Mouse (Mus musculus) midbrain, embryonic 10.5 days (tissue): ENCODE results near the gene Trim15. TPM values are rescaled to one million over a fixed set of nuclear protein-coding genes. Genes with fewer than 3 reads are reported as not detected.
"Not testable (repeated sequence)": the region's sequence is repeated elsewhere in the genome, so short reads cannot be mapped to it uniquely, and the experiment has no call there.

Experiments used
- DNase-seq: peaks from one replicate; pipeline ENCODE4 v3.0.0-alpha.2; 2017; ENCODE audit warnings: low spot score
- H3K27ac ChIP-seq: fragments of 300-500 bp; sonication (generic); replicated peaks from 2 replicates; pipeline ENCODE4 v1.5.1; 2016; ENCODE audit warnings: mild to moderate bottlenecking
- H3K27me3 ChIP-seq: fragments of 300-500 bp; sonication (generic); 2 replicates; pipeline ENCODE4 v1.6.1; 2016; ENCODE audit warnings: low read depth, mild to moderate bottlenecking; ENCODE audit not compliant: poor library complexity, severe bottlenecking
- H3K36me3 ChIP-seq: fragments of 300-500 bp; sonication (generic); 2 replicates; pipeline ENCODE4 v1.6.1; 2016; ENCODE audit warnings: mild to moderate bottlenecking, moderate library complexity
- H3K4me1 ChIP-seq: fragments of 300-500 bp; sonication (generic); 2 replicates; pipeline ENCODE4 v1.6.1; 2016
- H3K4me3 ChIP-seq: fragments of 300-500 bp; sonication (generic); 2 replicates; pipeline ENCODE4 v1.5.1; 2016; ENCODE audit warnings: mild to moderate bottlenecking, moderate library complexity
- H3K9me3 ChIP-seq: fragments of 300-500 bp; sonication (generic); replicated peaks from 2 replicates; pipeline ENCODE4 v1.6.1; 2016; ENCODE audit warnings: mild to moderate bottlenecking
- WGBS: fragments of 180-500 bp; shearing (Covaris S2); methylation state at CpG from one replicate; pipeline ENCODE4 v1.1.7; 2016; 5-methylcytosine and 5-hydroxymethylcytosine counted together
- polyA plus RNA-seq: library from polyadenylated mRNA; unstranded; fragments of >200 nt; fragmentation: Nextera tagmentation; extraction: Ambion mirVana; gene quantifications from 2 replicates; pipeline ENCODE4 v1.2.1, GENCODE M21; 2016

The Trim15 gene
- polyA plus RNA-seq, 1 experiment from 2014 or later, result 0.27 TPM

DNA sequence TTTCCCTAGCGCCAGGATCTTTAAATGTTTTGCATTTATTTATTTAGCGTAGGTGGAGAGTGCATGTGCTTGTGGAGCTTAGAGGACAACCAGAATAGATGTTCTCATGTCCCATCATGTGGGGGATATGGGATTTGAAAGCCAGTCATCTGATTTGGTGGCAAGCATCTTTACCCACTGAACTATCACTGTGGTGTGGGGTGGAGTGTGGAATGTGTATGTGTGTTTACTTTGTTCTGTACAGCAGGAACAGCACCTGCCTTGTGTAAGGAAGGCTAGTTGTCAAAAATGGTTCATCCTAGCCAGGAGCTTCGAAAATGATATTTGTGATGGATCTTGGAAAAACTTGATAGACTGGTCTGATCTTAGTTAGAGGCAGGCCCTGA, 30.6 kb downstream of the Trim15 start:
- peaks cover 16% of the 10 kb centered on the region for H3K4me1 ChIP-seq
- no peak for DNase-seq
- peak overlapping the region; percentile 76 for H3K4me3 ChIP-seq
- H3K36me3 ChIP-seq, result 0 out of 2 replicates have a peak, but pooled peaks cover 4% of the 10 kb centered on the region
- no peaks in the 10 kb centered on the region for H3K27me3 ChIP-seq
- no peaks in the 10 kb centered on the region for H3K9me3 ChIP-seq
- H3K27ac ChIP-seq, result peak overlapping the region; percentile 95
- 24% methylated on average over 3 of the region's 3 CpGs for WGBS

DNA sequence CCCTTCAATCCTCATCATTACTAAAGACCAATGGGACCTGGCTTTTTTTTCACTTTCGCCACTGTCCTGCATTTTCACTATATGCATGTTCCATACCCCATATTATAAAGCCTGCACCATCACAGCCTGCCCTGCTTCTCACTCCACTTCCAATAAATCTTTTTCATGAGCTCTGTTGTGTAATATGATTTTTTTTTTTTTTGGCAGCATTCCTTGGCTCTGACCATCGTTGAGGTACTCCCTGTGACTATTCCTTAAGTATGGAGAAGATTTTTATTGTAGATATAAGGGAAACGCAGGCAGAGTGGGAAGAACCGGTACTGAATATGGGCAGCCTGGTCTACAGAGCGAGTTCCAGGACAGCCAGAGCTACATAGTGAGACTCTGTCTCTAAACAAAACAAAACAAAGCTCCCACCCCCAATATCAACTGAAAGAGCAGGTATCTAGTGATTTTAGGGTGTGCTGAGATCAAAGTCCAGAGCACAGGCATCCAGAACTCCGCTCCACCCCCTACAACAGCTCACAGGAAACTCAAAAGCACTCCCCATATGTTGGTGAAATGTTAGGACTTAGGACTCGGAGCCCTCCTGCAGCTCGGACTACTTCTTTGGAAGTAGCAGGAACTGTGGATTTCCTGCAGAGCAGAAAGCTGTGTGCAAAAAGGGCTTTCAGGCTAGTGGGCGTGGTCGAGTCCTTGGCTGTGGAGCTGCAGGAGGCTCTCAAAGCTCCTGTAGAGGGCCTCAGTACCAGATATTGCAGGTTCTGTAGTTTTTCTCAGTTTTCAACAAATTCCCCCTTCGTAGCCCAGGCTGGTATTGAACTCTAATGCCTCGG, 31.2 kb downstream of the Trim15 start:
- Histone ChIP-seq H3K4me1 (peaks cover 16% of the 10 kb centered on the region), H3K4me3 (peak overlapping the region; percentile 76), H3K36me3 (0 out of 2 replicates have a peak, but pooled peaks cover 4% of the 10 kb centered on the region), H3K27me3 (no peaks in the 10 kb centered on the region), H3K9me3 (no peaks in the 10 kb centered on the region), H3K27ac (peak overlapping the region; percentile 95; the same call in 1 of the 2 replicates)
- DNase-seq, result peak; percentile 52
- 32% methylated on average over 12 of the region's 12 CpGs for WGBS

DNA sequence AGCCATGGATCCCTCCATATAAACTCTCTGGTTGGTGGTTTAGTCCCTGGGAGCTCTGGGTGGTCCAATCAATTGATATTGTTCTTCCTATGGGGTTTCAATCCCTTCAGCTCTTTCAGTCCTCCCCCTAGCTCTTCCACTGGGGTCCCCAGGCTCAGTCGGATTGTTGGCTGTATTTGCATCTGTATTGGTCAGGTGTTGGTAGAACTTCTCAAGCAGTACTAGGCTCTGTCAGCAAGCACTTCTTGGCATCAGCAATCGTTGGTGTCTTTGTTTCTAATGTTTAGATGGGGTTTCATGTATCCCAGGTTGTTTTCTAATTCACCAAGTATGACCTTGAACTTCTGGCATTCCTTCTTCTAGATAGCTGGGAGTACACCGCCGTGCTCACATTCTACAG, 34.3 kb downstream of the Trim15 start:
- Histone ChIP-seq H3K36me3 (no peaks in the 10 kb centered on the region), H3K4me3 (no peak overlapping the region), H3K27ac (no peak overlapping the region), H3K9me3 (no peaks in the 10 kb centered on the region), H3K27me3 (no peaks in the 10 kb centered on the region), H3K4me1 (peaks cover 11% of the 10 kb centered on the region)
- no peak for DNase-seq
- 61% methylated on average over 4 of the region's 4 CpGs for WGBS

DNA sequence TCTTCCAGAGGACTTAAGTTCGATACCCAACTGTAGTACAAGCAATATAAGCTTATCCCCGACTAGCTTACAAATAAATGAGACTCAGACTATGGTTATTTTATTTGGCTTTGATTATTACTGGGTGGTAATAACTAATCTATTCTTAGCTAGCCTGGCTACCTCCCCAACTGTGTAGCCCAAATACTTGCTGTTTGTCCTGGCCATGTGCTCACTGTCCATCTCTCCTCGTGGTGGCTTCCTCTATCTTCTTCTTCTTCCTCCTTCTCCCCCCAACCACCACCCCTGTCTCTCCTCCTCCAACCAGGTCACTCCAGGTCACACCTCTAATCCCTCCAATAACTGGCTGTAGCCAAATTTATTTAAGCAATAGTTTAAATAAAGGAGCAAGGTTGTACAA, 36.5 kb downstream of the Trim15 start:
- Histone ChIP-seq H3K9me3 (no peaks in the 10 kb centered on the region), H3K27me3 (no peaks in the 10 kb centered on the region), H3K4me3 (no peak overlapping the region), H3K36me3 (no peaks in the 10 kb centered on the region), H3K27ac (no peak overlapping the region), H3K4me1 (no peaks in the 10 kb centered on the region)
- 84% methylated on average over 3 of the region's 3 CpGs for whole genome bisulfite sequencing
- DNase-seq, result no peak

DNA sequence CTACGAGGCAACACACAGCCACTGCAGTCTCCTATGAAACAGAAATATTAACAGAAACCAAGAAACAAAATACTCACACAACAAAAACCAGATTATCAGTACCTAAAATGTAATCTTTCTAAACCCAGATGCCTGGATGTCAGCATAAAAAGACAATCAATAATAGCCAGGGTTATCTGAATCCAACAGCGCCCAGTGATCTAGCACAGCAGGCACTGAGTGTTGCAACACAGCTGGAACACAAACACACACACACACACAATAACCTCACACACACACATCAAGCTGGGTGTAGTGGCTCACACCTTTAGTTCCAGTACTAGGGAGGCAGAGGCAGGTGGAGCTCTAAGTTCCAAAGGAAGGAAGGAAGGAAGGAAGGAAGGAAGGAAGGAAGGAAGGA, 38.5 kb downstream of the Trim15 start:
- no peaks in the 10 kb centered on the region for H3K27me3 ChIP-seq
- H3K9me3 ChIP-seq, result no peaks in the 10 kb centered on the region
- no peak overlapping the region for H3K4me3 ChIP-seq
- 92% methylated on average over 2 of the region's 2 CpGs for WGBS
- no peaks in the 10 kb centered on the region for H3K4me1 ChIP-seq
- no peaks in the 10 kb centered on the region for H3K36me3 ChIP-seq
- DNase-seq, result no peak
- H3K27ac ChIP-seq, result no peak overlapping the region

DNA sequence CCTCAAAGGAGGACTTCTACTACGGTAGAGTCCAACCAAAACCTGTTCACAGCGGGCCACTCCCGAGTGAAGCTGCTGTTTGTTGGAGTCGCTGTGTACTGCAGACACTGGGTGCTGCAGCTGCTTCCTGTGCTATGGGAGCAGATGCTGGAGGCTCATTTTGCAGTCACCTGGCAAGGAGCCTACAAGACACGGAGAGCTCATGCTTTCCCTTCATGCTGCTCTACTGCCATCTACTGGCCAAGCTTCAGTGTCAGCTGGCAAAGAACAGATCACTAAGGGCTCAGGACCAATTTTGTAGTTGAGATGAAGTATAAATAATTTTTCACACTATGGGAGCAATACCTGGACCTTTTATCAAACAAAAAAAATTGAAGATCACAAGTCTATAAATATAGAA, 41.0 kb downstream of the Trim15 start:
- H3K27ac ChIP-seq, H3K4me3 ChIP-seq, H3K36me3 ChIP-seq, H3K9me3 ChIP-seq, H3K27me3 ChIP-seq, H3K4me1 ChIP-seq: not testable (repeated sequence)
- peak; percentile 46 for DNase-seq
- 15% methylated on average over 5 of the region's 5 CpGs for WGBS

DNA sequence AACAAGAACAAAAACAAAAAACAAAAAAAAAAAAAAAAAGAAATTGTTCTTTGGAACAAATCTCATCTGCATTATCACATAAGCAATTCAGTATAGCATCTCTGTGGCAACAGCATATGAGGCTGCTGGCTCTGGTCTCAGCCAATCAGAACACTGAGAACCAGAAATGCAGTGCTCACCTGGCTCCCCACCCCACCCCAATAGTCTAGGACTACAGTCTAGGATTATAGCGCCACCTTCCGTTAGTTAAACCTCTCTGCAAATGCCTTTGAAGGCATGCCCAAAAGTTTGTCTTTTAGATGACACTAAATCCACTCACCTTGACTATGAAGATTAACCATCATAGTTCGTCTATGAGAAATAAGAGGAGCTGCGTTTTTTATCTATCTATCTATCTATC, 41.5 kb downstream of the Trim15 start:
- H3K27me3 ChIP-seq, result no peaks in the 10 kb centered on the region
- no peak overlapping the region for H3K27ac ChIP-seq
- WGBS, result 30% methylated on average over 4 of the region's 4 CpGs
- H3K4me1 ChIP-seq, result no peaks in the 10 kb centered on the region
- no peaks in the 10 kb centered on the region for H3K9me3 ChIP-seq
- H3K4me3 ChIP-seq, result no peak overlapping the region
- DNase-seq, result peak; percentile 8
- H3K36me3 ChIP-seq, result no peaks in the 10 kb centered on the region

DNA sequence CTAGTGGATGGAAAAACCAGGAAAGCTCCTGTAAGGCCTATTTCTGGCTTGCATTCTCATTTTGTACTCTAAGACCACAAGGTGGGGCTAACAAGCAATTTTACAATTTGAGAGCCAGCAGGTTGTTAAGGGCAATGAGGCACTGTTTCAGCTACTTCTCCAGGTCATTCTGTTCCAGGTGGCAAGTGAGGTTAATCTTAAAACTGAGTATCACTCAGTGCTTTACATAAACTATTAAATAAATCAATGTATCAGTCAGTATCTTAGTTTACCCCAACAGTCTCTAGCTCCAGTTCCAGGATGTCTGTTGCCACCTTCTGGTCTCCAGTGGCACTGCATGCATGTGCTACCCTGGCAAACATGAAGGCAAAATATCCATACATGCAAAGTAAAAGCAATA, 43.0 kb downstream of the Trim15 start:
- H3K36me3 ChIP-seq, result no peaks in the 10 kb centered on the region
- no peaks in the 10 kb centered on the region for H3K9me3 ChIP-seq
- H3K27me3 ChIP-seq, result no peaks in the 10 kb centered on the region
- no peak overlapping the region for H3K27ac ChIP-seq
- no peaks in the 10 kb centered on the region for H3K4me1 ChIP-seq
- DNase-seq, result peak; percentile 42
- no peak overlapping the region for H3K4me3 ChIP-seq

DNA sequence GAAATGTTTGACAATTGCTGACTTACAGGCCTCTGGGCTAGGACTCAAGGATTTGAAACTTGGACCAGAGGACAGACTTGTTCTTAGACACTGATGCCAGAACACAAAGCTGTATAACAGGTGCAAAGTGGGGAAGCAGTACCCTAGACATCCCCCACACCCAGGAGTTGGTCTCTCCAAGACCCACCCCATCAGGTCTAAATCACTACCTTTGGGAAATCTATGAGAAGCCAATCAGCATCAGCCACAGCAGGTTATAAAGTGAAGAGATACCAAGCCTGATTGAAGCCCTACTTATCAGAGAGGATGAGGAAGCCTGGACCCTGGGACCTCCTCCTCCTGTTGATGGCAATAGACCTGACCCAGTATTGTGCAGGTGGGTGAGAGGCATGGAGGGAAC, 55.1 kb downstream of the Trim15 start, which contains the start of gene H2-M10.6:
Gene H2-M10.6 (plus strand): TSS at position 301 of the 400 bp plus-strand sequence.
- H3K4me1 ChIP-seq, result no peaks in the 10 kb centered on the region
- no peaks in the 10 kb centered on the region for H3K27me3 ChIP-seq
- no peak within 1 kb of the TSS for H3K4me3 ChIP-seq
- DNase-seq, result no peak
- H3K27ac ChIP-seq, result no peak within 1 kb of the TSS
- H3K36me3 ChIP-seq, result no peaks in the 10 kb centered on the region
- H3K9me3 ChIP-seq, result no peaks in the 10 kb centered on the region

Other genes starting within 250 kb of the Trim15 start
- gene H2-M9, start 224.5 kb downstream of the Trim15 start, polyA plus RNA-seq, result not detected in 2 replicates
- gene H2-M1, start 195.0 kb downstream of the Trim15 start, polyA plus RNA-seq, result not detected in 2 replicates
- not detected in 2 replicates for gene H2-M10.5, start 94.3 kb downstream of the Trim15 start, polyA plus RNA-seq
- not detected in 2 replicates for gene H2-M10.6, start 55.0 kb downstream of the Trim15 start, polyA plus RNA-seq
- 46.0 and 48.5 TPM in 2 replicates for gene Trim26, start 30.1 kb downstream of the Trim15 start, polyA plus RNA-seq
- 6.2 and 7.4 TPM in 2 replicates for gene Trim10, start 2.4 kb upstream of the Trim15 start, polyA plus RNA-seq
- gene Trim40, start 22.9 kb upstream of the Trim15 start, polyA plus RNA-seq, result not detected in 2 replicates
- not detected in 2 replicates for gene Trim31, start 30.9 kb upstream of the Trim15 start, polyA plus RNA-seq
- 0.22 and 0.67 TPM in 2 replicates for gene Rnf39, start 75.7 kb upstream of the Trim15 start, polyA plus RNA-seq
- gene Ppp1r11, start 84.5 kb upstream of the Trim15 start, polyA plus RNA-seq, result 160 and 166 TPM in 2 replicates
- gene Znrd1, start 91.3 kb upstream of the Trim15 start, polyA plus RNA-seq, result 88.5 and 96.7 TPM in 2 replicates
- gene Znrd1as, start 91.4 kb upstream of the Trim15 start, polyA plus RNA-seq, result 8.8 and 10.6 TPM in 2 replicates
- gene 2410137M14Rik, start 114.0 kb upstream of the Trim15 start, polyA plus RNA-seq, result not detected in 2 replicates
- gene H2-M5, start 122.3 kb upstream of the Trim15 start, polyA plus RNA-seq, result 0.83 and 1.2 TPM in 2 replicates
- 61.6 and 87.8 TPM in 2 replicates for gene Zfp57, start 134.0 kb upstream of the Trim15 start, polyA plus RNA-seq
- gene Mog, start 156.2 kb upstream of the Trim15 start, polyA plus RNA-seq, result 0.10 and 0.15 TPM in 2 replicates
- gene Gabbr1, start 178.8 kb upstream of the Trim15 start, polyA plus RNA-seq, result 7.9 and 12.2 TPM in 2 replicates
- gene Olfr90, start 221.3 kb upstream of the Trim15 start, polyA plus RNA-seq, result 0.17 TPM in 1 of 2 replicates, not detected in the other
- gene Olfr91, start 231.1 kb upstream of the Trim15 start, polyA plus RNA-seq, result not detected in 2 replicates